Mouse (Mus musculus): ENCODE measurements at regions not wholly inside any gene's neighbourhood (a gene's known extent, or its start where the extent isn't known, plus 50 kb on each side); places are given as distances from the start of the nearest gene placed in this dataset.
"Not testable (repeated sequence)": the region's sequence is repeated elsewhere in the genome, so short reads cannot be mapped to it uniquely, and the experiment has no call there.

DNA sequence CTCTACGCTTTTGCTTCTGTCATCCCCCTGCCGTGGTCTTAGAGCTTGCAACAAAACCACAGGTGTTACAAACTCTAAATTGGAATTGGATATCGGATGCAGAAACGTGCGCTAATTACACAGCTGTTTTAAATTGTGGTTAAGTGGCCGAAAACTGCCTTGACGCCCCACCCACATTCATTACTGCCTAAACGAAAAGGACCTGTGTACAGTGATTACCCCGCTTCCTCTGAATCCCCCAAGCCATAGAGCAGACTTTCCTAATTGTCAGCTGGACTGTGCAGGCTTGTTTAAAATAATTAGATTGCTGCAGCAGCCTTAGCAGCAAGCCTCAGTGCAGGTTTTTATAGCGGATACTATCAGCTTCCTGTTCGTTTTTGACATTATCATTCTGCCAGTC, 94.7 kb downstream of the Cxxc4 start:
- no peak overlapping the region for H3K9ac ChIP-seq
- H3K4me2 ChIP-seq, result peak overlapping the region; percentile 58
- H3K36me3 ChIP-seq, result no peaks in the 10 kb centered on the region
- H3K27me3 ChIP-seq (replicated peaks), result no peaks in the 10 kb centered on the region
- peak overlapping the region; percentile 3 for H3K4me3 ChIP-seq
- ATAC-seq (ENCODE audit: insufficient number of reproducible peaks, low FRiP score), result no peak
- no peaks in the 10 kb centered on the region for H3K9me3 ChIP-seq (replicated peaks)
- no peak overlapping the region for H3K27ac ChIP-seq (ENCODE audit: poor library complexity, severe bottlenecking)
- 59% methylated on average over 11 of the region's 11 CpGs for whole genome bisulfite sequencing
- no peaks in the 10 kb centered on the region for H3K4me1 ChIP-seq (replicated peaks)

DNA sequence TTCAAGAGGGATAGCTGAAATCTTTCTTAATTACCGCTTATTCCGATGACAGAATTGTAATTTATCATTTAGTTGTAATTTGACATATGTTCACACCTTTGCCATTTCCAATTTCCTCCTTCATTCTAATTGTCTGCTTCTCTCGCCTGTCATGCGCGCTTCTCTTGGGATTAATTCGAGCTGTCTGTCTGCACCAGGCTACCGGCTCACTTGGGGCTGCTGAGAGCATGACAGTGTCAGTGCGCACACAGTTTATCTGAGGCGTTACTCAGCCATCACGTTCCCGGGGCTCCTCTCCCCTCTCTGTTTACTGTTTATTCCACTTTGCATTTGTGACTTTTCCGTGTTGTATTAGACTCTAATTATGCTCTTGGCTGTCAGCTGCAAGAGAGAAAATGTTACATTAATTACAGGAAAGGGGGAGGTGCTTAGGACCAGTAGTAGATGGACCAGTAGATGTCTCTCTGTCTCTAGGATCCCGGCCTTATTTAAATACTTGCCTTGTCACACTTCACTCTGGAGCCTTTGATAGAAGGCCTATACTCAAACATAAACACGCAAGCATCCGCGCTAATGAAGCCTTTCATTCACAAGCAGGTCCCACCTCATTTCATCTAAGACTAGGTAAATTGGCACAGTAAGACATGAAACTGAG, 95.3 kb downstream of the Cxxc4 start:
- WGBS, result 38% methylated on average over 16 of the region's 16 CpGs
- Histone ChIP-seq H3K27me3 (replicated peaks) (no peaks in the 10 kb centered on the region), H3K4me1 (replicated peaks) (no peaks in the 10 kb centered on the region), H3K27ac (ENCODE audit: poor library complexity, severe bottlenecking) (no peak overlapping the region), H3K4me2 (peak overlapping the region; percentile 58), H3K9ac (no peak overlapping the region), H3K4me3 (peak overlapping the region; percentile 18; the same call in 1 of the 2 replicates), H3K36me3 (no peaks in the 10 kb centered on the region), H3K9me3 (replicated peaks) (no peaks in the 10 kb centered on the region)
- ATAC-seq (ENCODE audit: insufficient number of reproducible peaks, low FRiP score), result no peak

DNA sequence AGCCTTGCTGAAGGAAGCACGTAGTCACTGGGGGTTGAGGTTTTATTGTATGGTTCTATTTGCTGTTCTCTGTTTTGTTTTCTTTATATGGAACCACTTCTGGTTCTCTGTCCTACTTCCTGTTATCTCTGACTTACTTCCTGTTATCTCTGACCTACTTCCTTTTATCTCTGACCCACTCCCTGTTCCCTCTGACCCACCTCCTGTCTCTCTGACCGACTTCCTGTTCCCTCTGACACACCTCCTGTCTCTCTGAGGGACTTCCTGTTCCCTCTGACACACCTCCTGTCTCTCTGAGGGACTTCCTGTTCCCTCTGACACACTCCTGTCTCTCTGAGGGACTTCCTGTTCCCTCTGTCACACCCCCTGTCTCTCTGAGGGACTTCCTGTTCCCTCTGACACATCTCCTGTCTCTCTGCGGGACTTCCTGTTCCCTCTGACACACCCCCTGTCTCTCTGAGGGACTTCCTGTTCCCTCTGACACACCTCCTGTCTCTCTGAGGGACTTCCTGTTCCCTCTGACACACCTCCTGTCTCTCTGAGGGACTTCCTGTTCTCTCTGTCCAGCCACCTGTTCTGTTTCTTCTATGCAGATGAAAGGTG, 102.9 kb downstream of the Cxxc4 start:
- not testable (repeated sequence) for H3K36me3 ChIP-seq; H3K9me3 ChIP-seq (replicated peaks); H3K4me3 ChIP-seq; H3K27me3 ChIP-seq (replicated peaks); H3K4me2 ChIP-seq; ATAC-seq (ENCODE audit: insufficient number of reproducible peaks, low FRiP score); H3K27ac ChIP-seq (ENCODE audit: poor library complexity, severe bottlenecking); H3K4me1 ChIP-seq (replicated peaks); H3K9ac ChIP-seq
- 75% methylated on average over 3 of the region's 3 CpGs for WGBS

DNA sequence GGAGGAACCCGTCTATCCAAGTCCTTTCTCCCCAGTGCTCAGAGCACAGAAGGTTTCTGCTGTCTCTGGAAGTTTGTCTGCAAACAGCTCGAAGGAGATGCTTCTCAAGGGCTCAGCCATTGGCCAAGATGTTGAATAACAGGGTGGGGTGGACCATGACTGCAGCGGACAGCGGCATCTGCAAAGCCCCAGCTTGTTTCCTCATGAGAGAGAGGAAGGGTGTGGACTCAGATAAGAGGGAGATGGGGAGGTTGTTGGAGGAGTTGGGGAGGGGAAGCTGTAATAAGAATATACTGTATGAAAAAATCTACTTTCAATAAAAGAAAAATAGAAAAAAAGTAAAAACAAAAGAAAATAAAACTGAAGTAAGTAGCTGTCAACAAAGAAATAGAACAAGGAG, 129.7 kb downstream of the Cxxc4 start:
- Histone ChIP-seq H3K9me3 (replicated peaks) (no peaks in the 10 kb centered on the region), H3K27ac (ENCODE audit: poor library complexity, severe bottlenecking) (no peak overlapping the region), H3K36me3 (no peaks in the 10 kb centered on the region), H3K9ac (no peak overlapping the region), H3K4me3 (no peak overlapping the region), H3K27me3 (replicated peaks) (no peaks in the 10 kb centered on the region), H3K4me2 (no peak overlapping the region), H3K4me1 (replicated peaks) (no peaks in the 10 kb centered on the region)
- no peak for ATAC-seq (ENCODE audit: insufficient number of reproducible peaks, low FRiP score)
- 45% methylated on average over 4 of the region's 4 CpGs for whole genome bisulfite sequencing

DNA sequence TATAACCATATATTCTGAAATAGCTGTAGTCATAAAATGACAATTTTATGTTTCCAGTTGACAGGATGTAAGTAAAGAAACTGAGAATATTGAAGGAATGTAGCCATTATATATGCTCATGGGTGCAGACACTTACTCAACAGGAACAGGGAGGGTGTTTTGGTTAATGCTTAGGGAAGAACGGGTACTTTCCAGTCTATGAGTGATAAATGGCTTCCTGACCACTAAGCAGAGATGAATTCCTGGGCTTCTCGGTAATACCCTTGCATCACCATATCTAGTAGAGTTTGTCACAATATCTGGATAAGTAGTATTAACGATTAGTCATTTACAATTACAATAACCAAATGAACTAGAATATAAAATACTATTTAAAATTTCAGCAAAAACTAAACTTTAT, 130.5 kb downstream of the Cxxc4 start:
- Histone ChIP-seq H3K9me3 (replicated peaks) (no peaks in the 10 kb centered on the region), H3K4me3 (no peak overlapping the region), H3K4me2 (no peak overlapping the region), H3K4me1 (replicated peaks) (no peaks in the 10 kb centered on the region), H3K27ac (ENCODE audit: poor library complexity, severe bottlenecking) (no peak overlapping the region), H3K36me3 (no peaks in the 10 kb centered on the region), H3K27me3 (replicated peaks) (no peaks in the 10 kb centered on the region), H3K9ac (no peak overlapping the region)
- WGBS, result 63% methylated on average over 3 of the region's 3 CpGs
- no peak for ATAC-seq (ENCODE audit: insufficient number of reproducible peaks, low FRiP score)

DNA sequence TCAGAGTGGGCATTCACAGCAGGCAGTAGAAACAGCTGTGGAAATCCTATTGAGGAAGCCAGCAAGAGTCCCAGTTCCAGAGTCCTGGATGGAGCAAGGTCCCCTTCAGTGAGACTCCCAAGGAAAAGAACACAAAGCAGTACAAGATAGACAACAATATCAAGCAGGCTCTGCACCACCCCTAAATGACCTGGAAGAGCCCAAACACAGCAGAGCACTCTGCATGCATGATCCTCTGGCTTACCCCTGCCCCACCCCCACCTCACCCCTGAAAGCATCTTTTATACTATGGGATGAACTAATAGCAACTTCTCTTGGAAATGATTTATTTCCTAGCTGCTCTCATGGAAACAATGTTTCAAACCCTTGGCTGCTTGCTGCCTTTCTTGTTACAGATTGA, 132.3 kb downstream of the Cxxc4 start:
- H3K27ac ChIP-seq (ENCODE audit: poor library complexity, severe bottlenecking), result no peak overlapping the region
- no peaks in the 10 kb centered on the region for H3K27me3 ChIP-seq (replicated peaks)
- H3K4me3 ChIP-seq, result no peak overlapping the region
- no peaks in the 10 kb centered on the region for H3K36me3 ChIP-seq
- ATAC-seq (ENCODE audit: insufficient number of reproducible peaks, low FRiP score), result no peak
- H3K4me2 ChIP-seq, result no peak overlapping the region
- H3K9me3 ChIP-seq (replicated peaks), result no peaks in the 10 kb centered on the region
- H3K4me1 ChIP-seq (replicated peaks), result no peaks in the 10 kb centered on the region
- no peak overlapping the region for H3K9ac ChIP-seq

DNA sequence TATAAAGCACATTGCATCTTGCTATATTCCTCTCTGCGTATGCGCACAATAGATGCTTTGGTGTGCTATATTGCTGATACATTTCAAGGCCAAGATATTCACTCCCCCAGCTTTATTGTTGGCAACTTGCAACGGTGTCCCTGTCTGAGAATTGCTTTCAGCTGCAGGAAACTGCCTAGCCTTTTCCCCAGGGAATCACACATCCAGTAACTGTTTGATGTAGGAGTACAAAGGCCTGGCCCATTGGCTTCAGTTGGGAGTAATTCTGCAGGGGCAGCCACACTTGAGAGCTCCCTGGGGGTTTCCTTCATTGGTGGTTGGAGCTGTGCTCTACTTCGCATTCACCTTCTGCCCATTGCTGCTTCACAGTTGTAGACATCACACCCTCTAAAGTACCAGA, 132.8 kb downstream of the Cxxc4 start:
- H3K4me2 ChIP-seq, result no peak overlapping the region
- no peak overlapping the region for H3K4me3 ChIP-seq
- no peaks in the 10 kb centered on the region for H3K36me3 ChIP-seq
- no peak overlapping the region for H3K9ac ChIP-seq
- H3K27ac ChIP-seq (ENCODE audit: poor library complexity, severe bottlenecking), result no peak overlapping the region
- WGBS, result 53% methylated on average over 4 of the region's 4 CpGs
- H3K9me3 ChIP-seq (replicated peaks), result no peaks in the 10 kb centered on the region
- no peaks in the 10 kb centered on the region for H3K4me1 ChIP-seq (replicated peaks)
- ATAC-seq (ENCODE audit: insufficient number of reproducible peaks, low FRiP score), result no peak
- no peaks in the 10 kb centered on the region for H3K27me3 ChIP-seq (replicated peaks)

DNA sequence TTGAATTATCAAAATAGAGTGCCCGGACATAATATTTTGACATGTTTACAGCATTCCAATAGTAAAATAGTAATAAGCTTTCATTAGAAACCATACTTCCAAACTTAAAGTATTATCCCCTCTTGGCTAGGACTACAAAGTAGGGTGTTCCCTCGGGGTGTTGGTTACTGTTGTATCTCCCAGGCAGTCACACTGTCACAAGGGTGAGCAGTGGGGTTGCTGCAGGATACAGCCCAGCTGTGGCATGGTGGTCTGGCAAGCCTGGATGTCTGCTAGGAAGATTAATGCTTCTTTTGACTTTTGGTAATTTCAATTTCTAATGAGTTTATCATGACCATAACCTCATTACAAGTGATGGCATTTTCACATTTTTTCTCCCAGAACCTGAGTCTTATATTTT, 143.3 kb downstream of the Cxxc4 start:
- WGBS, result 70% methylated on average over 2 of the region's 2 CpGs
- Histone ChIP-seq H3K4me2 (no peak overlapping the region), H3K9me3 (replicated peaks) (no peaks in the 10 kb centered on the region), H3K9ac (no peak overlapping the region), H3K36me3 (no peaks in the 10 kb centered on the region), H3K27ac (ENCODE audit: poor library complexity, severe bottlenecking) (no peak overlapping the region), H3K4me3 (no peak overlapping the region), H3K27me3 (replicated peaks) (no peaks in the 10 kb centered on the region), H3K4me1 (replicated peaks) (no peaks in the 10 kb centered on the region)
- no peak for ATAC-seq (ENCODE audit: insufficient number of reproducible peaks, low FRiP score)

DNA sequence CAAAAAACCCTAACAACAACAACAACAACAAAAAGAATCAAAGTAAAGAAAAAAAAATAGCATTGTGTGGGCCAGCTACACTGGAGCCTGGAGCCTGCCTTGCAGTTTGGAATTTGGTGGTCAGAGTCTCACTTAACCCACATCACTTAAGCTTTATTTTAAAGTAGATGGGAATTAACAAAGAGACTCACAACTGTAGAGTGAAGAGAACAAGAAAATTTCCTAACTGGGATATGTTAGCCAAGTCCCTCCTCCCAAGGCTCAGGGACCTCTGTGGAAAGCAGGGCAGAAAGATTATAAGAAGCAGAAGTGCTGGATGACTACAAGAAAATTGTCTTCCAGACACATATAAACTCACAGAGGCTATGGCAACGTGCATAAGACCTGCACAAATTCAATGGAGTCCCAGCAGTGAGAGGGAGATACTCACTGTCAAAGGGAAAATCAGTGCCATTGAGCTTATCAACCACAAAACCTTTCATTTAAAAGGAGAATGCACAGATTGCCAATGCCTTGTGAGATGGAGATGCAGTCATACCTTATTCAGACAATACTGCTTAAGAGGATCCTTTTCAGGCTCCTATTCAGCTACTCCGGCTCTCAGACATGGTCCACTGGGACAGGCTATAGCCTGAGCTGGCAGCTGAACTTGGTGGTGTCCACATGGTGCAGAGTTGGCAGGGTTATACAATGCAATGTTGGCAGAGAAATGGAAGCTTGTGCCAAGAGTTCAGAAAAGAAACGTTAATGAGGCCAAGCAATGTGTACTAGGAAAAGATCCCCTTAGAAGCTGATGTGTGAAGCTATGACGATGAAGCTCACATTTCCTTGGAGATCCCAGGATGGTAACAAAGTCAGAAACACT, 154.4 kb downstream of the Cxxc4 start:
- no peak overlapping the region for H3K4me2 ChIP-seq
- H3K4me1 ChIP-seq (replicated peaks), result no peaks in the 10 kb centered on the region
- H3K9me3 ChIP-seq (replicated peaks), result no peaks in the 10 kb centered on the region
- no peaks in the 10 kb centered on the region for H3K36me3 ChIP-seq
- H3K27ac ChIP-seq (ENCODE audit: poor library complexity, severe bottlenecking), result no peak overlapping the region
- no peak overlapping the region for H3K9ac ChIP-seq
- WGBS, result 77% methylated on average over 4 of the region's 4 CpGs
- H3K4me3 ChIP-seq, result no peak overlapping the region
- ATAC-seq (ENCODE audit: insufficient number of reproducible peaks, low FRiP score), result no peak; the same call in 1 of the 2 replicates
- H3K27me3 ChIP-seq (replicated peaks), result no peaks in the 10 kb centered on the region

DNA sequence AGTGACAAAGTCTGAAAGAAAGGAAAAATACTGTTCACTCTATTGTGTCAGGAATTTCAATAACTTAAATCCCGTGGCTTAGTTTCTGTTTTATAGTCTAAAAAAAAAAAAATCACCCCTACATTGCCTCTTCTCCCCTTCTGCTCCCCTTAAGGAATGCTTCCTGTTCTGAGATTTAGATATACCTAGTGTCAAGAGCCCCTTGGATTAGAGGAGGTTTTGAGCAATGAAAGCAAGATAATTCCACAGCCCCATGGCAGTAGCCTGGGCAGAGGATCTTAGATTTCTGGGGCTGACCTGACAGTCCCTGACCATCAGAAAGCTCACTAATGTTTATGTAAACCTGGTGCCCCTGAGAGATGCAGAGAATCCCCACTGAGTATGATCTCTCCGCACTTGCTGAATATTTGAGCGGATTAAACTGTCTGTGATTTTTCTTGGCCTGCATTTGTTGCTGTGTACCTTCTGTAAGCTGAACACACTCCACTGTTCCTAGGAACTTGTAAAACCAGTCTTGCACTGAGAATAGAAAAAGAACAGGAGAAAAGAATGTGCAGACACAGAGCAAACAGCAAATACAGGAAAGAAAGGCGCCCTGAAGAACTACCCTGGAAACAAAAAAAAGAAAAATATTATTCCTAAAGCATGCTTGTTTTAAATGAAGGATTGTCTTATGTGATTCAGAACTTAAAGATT, 164.3 kb downstream of the Cxxc4 start:
- H3K36me3 ChIP-seq, result no peaks in the 10 kb centered on the region
- no peak overlapping the region for H3K4me2 ChIP-seq
- WGBS, result 63% methylated on average over 4 of the region's 4 CpGs
- no peaks in the 10 kb centered on the region for H3K4me1 ChIP-seq (replicated peaks)
- H3K9ac ChIP-seq, result no peak overlapping the region
- no peaks in the 10 kb centered on the region for H3K27me3 ChIP-seq (replicated peaks)
- H3K27ac ChIP-seq (ENCODE audit: poor library complexity, severe bottlenecking), result no peak overlapping the region
- no peak overlapping the region for H3K4me3 ChIP-seq
- ATAC-seq (ENCODE audit: insufficient number of reproducible peaks, low FRiP score), result no peak
- H3K9me3 ChIP-seq (replicated peaks), result no peaks in the 10 kb centered on the region
